Mouse (Mus musculus) cortical plate, adult 2 months (tissue): ENCODE data around the gene 1600014C23Rik. TPM values are rescaled to one million over a fixed set of nuclear protein-coding genes. Genes with fewer than 3 reads are reported as not detected.

Source experiments
- H3K27ac ChIP-seq: fragments of 200-500 bp; 2 replicates; pipeline ENCODE4 v1.5.1; 2012; ENCODE audit warnings: low read length, control low read depth, inconsistent platforms; ENCODE audit not compliant: insufficient read depth
- H3K4me1 ChIP-seq: fragments of 200-500 bp; 2 replicates; pipeline ENCODE4 v1.6.1; 2011; ENCODE audit warnings: low read length; ENCODE audit not compliant: control insufficient read depth, insufficient read depth
- H3K4me3 ChIP-seq: fragments of 200-500 bp; 2 replicates; pipeline ENCODE4 v1.5.1; 2011; ENCODE audit warnings: mild to moderate bottlenecking, low read length, control low read depth; ENCODE audit not compliant: insufficient read depth
- CTCF ChIP-seq: fragments of 200-500 bp; IDR thresholded peaks from 2 replicates; pipeline ENCODE4 v1.5.1; 2011; ENCODE audit warnings: mild to moderate bottlenecking, control low read depth, low read length; ENCODE audit not compliant: insufficient read depth; ENCODE audit errors: extremely low read depth
- POLR2A ChIP-seq: fragments of 200-500 bp; IDR thresholded peaks from 2 replicates; pipeline ENCODE4 v1.6.1; 2011; ENCODE audit warnings: mild to moderate bottlenecking, low read length, control low read depth; ENCODE audit not compliant: insufficient read depth; ENCODE audit errors: extremely low read depth
- polyA plus RNA-seq: library from polyadenylated mRNA; depleted of rRNA; stranded (reverse); fragments of >200 nt; gene quantifications from 2 replicates; pipeline ENCODE4 v1.2.3, GENCODE M21; 2012

Gene 1600014C23Rik
- polyA plus RNA-seq, 1 experiment = not detected

GRCm38 (mm10) chr17:45709829-45710228 lies 23.8 kb downstream of the 1600014C23Rik start:
- no peaks in the 10 kb centered on the region for H3K4me1 ChIP-seq
- H3K27ac ChIP-seq = no peak overlapping the region
- H3K4me3 ChIP-seq = no peak overlapping the region
- TF ChIP-seq POLR2A (no peak), CTCF (no peak)

GRCm38 (mm10) chr17:45708179-45708578 lies 25.5 kb downstream of the 1600014C23Rik start:
- no peak overlapping the region for H3K4me3 ChIP-seq
- H3K4me1 ChIP-seq = no peaks in the 10 kb centered on the region
- no peak for TF ChIP-seq POLR2A
- TF ChIP-seq CTCF = no peak
- no peak overlapping the region for H3K27ac ChIP-seq

GRCm38 (mm10) chr17:45707376-45707775 lies 26.3 kb downstream of the 1600014C23Rik start:
- H3K4me1 ChIP-seq = no peaks in the 10 kb centered on the region
- no peak overlapping the region for H3K27ac ChIP-seq
- TF ChIP-seq POLR2A = no peak
- no peak for TF ChIP-seq CTCF
- no peak overlapping the region for H3K4me3 ChIP-seq

DNA sequence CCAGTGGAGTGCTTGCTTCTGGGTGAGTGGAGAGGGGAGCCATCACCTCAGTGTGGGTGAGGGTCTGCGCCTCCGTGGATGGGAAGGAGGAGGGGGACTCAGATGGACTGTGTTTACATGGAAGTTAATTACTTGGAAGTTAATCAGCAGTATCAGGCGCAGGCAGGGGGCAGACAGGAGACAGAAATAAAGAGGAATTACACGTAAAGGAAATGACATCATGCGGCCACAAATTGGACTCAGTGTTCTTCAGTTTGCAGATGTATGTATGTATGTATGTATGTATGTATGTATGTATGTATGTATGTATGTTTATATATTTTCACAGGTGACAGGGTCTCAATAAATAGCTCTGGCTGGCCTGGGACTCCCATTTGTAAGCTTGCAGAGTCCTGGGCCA lies 26.8 kb downstream of the 1600014C23Rik start:
- H3K4me3 ChIP-seq = no peak overlapping the region
- TF ChIP-seq POLR2A = no peak
- TF ChIP-seq CTCF = no peak
- H3K27ac ChIP-seq = no peak overlapping the region
- H3K4me1 ChIP-seq = no peaks in the 10 kb centered on the region

- Histone ChIP-seq H3K27ac (no peak overlapping the region), H3K4me3 (no peak overlapping the region), H3K4me1 (no peaks in the 10 kb centered on the region)
- TF ChIP-seq POLR2A (no peak), CTCF (no peak)
Measured at GRCm38 (mm10) chr17:45703187-45703586, 30.5 kb downstream of the 1600014C23Rik start.

DNA sequence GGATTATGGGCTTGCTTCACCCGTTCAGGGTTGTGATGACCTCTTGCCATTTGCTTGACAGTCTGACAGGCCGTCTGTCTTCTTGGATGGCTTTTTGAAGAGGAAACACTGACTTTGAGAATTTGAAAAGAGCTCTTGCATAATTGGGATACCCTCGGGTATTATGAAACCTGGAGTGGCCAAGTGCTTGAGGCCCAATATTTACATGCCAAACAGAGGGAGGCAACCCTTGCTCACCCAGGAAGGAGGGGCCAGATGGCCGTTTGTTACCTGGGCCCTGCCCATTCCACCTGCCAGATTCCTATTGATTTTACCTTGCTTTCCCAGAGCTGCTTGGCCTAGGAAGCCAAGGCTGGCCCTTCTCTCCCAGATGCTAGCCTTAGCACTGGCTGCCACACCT lies 31.4 kb downstream of the 1600014C23Rik start:
- no peak overlapping the region for H3K4me3 ChIP-seq
- TF ChIP-seq POLR2A (no peak), CTCF (no peak)
- H3K27ac ChIP-seq = no peak overlapping the region
- no peaks in the 10 kb centered on the region for H3K4me1 ChIP-seq

- TF ChIP-seq POLR2A = no peak
- TF ChIP-seq CTCF = no peak
- H3K4me1 ChIP-seq = no peaks in the 10 kb centered on the region
- no peak overlapping the region for H3K27ac ChIP-seq
- no peak overlapping the region for H3K4me3 ChIP-seq
Measured at GRCm38 (mm10) chr17:45701236-45701591, 32.4 kb downstream of the 1600014C23Rik start.

GRCm38 (mm10) chr17:45700496-45701235 lies 33.0 kb downstream of the 1600014C23Rik start:
- Histone ChIP-seq H3K4me3 (no peak overlapping the region), H3K4me1 (no peaks in the 10 kb centered on the region), H3K27ac (no peak overlapping the region)
- TF ChIP-seq CTCF (no peak), POLR2A (no peak)

DNA sequence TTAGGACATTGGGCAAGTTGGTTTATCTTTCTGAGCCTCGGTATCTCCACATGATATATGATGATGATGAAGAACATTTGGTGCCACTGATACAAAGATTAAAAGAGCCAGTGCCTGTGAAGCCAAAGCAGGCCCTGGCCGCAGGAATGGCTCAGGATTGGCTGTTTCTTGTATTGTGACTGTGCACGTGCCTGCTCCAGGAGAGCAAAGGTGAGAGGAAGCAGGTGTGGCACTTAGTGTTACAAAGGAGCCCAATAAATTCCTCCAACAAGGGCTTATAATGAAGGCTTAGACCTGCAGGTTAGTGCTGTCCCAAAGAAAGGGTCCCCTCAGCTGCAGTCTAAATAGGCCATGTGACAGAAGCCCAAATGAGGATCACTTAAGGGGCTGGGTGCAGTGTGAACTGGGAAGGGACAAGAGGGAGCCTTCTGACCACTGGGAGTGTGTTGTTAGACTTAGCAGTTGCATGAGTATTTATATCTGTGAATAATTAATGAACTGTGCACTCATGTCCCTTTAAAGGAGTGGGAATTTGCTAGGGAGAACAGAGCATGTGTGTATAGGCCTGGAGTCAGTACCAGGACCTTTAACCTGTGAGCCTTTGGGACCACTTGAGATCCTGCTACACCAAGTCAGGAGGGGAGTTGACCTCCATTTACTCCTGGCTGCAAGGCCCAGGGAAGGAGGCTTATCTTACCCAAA lies 34.5 kb downstream of the 1600014C23Rik start:
- no peak overlapping the region for H3K4me3 ChIP-seq
- H3K4me1 ChIP-seq = no peaks in the 10 kb centered on the region
- no peak overlapping the region for H3K27ac ChIP-seq
- TF ChIP-seq CTCF (no peak), POLR2A (no peak)

- no peak for TF ChIP-seq CTCF
- no peak for TF ChIP-seq POLR2A
- no peak overlapping the region for H3K27ac ChIP-seq
- H3K4me3 ChIP-seq = no peak overlapping the region
- H3K4me1 ChIP-seq = no peaks in the 10 kb centered on the region
Measured at GRCm38 (mm10) chr17:45698368-45698767, 35.3 kb downstream of the 1600014C23Rik start.
